Mouse (Mus musculus) hematopoietic stem cell, adult 5-6 weeks (primary cell): ENCODE measurements around the gene Ecel1. TPM values are rescaled to one million over a fixed set of nuclear protein-coding genes. Genes with fewer than 3 reads are reported as not detected.

Experiments
- ATAC-seq, 2 experiments: fragments of 125-278 bp in 1 of 2; replicated peaks in 1 of 2; 2 replicates each; pipeline ENCODE4 v1.8.0; 2016 to 2017; ENCODE audit warnings: inconsistent platforms in 2 of 2, mild to moderate bottlenecking in 2 of 2, moderate number of reproducible peaks in 2 of 2, low read depth in 1 of 2, moderate TSS enrichment in 1 of 2; ENCODE audit not compliant: low FRiP score in 2 of 2, poor library complexity in 2 of 2, severe bottlenecking in 2 of 2, insufficient read depth in 1 of 2, low TSS enrichment in 1 of 2
- total RNA-seq: library from RNA; stranded (forward); fragments of 172-1452, 232-1000 nt; gene quantifications from 2 replicates; pipeline ENCODE4 v1.2.3, GENCODE M21; 2017

Ecel1 gene
- total RNA-seq, 1 experiment from 2014 or later: not detected

DNA sequence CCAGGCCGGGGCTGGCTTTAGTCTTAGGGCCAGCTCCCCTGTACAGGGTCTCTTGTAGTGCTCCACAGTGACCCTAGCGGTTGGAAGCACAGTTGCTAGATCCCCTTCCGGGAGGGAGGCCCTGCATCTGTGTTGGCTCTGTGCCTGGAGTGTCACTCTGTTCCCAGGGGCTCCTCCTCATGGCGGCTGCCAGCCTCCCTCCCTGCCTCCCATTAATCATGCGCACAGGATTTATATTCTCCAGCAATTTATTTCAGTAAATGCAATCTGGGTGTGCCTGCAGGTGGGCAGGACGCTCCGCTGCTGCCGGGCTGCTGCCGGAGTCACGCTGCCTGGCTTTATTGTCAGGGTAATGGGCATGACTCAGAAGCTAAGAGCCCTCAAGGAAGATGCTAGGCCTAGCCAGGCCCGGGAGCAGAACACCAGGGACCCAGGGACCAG is 19.6 kb upstream of the Ecel1 start:
- ATAC-seq: peak; percentile 73 to 80

DNA sequence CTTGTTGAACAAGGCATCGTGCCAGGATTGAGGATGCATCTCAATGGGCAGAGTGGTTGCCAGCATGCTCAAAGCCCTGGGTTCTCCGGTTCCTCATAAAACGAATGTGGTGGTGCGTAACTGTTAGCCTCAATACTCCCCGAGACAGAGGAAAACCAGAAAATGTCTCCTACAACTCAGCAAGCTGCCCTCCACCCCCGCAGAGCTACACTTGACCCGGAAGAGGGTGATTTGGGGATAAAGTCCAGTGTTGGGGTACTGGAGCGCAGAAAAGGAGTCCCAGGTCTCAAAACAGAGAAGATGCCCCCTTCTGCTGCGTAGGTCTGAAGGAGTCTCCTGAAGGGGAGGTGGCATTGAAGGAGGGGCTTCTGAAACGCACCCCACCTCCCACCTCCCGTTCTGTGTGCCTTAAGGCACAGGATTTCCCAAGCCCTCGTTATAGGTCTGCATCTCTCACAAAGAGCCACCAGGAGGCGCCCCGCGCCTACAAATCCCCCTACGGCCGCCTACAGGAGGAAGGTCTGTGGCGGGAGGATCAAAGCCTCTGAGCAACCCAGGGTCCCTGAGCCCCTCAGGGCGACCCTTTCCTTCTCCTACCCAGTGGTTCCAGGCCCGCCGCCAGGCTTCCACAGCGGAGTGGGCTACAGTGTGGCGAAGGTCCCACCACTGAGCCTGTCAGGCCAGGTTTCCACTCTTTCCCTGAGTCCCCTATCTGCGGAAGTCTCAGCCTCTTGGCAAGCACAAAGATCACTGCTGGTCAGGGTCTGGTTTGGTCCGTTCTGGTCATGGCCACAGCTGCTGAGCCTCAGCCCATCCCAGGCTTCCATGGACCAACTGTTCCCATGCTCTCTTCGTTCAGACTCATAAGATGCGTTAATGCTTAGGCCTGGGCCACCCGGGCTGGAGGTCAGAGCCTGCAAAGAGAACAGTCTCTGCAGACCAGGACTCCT is 18.0 kb upstream of the Ecel1 start:
- ATAC-seq: peak in 1 of 2 experiments; percentile 51; a peak in 2 of 4 replicates

DNA sequence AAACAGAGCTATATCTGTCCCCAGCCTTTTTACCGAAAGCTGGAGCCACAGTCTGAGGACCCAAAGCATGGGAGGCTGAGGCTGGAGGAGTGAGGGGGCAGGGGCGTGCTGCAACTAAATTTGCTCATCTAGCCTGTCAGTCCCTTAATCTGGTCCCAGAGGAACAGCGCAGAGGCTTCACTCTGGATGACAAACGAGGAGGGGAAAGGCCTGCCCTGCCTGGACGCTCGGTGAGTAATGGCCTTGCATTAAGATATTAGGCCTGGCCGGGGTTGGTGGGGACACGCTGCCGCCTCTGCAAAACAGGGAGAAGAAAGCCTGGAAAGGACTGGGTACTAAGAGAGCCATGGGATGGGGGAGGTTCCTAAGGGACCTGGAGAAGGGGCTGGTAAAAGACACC is 16.0 kb upstream of the Ecel1 start:
- ATAC-seq: no peak

DNA sequence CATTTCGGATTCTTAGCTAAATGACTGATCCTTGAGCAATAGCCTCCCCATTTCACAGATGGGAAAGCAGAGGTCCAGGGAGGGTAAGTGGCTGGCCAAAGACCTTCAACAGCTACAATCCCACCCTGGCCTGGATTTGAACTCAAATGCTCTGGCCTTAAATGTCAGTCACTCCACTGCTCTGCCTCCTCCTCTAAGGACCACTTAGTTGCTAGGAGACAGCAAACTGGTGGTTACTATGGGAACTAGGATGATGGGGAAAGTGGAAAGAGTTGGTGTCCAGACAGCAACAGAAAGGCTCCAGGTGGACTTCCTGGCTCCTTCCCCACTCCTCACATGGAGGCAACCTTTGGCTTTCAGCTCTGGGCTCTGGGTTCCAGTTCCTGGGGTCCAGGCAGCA is 15.0 kb upstream of the Ecel1 start:
- no peak for ATAC-seq

DNA sequence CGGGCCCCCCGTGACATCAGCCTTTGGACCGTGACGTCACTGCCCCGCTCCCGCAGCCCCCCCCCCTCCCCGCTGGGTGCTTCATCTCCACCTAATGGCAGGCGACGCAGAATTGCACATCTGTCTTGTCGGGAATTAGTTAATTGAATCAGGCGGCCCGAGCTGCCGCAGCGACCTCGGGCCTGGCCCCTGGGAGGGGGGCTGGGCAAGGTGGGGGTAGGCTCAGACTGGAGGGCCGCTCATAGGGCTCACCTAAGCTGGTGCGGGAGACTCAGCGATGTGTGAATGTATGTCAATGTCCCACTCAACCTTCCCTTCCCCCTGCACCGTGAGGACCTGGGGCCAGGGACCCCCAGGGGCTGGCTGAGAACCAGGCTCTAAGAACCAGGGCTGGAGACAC is 14.1 kb upstream of the Ecel1 start:
- no peak for ATAC-seq

DNA sequence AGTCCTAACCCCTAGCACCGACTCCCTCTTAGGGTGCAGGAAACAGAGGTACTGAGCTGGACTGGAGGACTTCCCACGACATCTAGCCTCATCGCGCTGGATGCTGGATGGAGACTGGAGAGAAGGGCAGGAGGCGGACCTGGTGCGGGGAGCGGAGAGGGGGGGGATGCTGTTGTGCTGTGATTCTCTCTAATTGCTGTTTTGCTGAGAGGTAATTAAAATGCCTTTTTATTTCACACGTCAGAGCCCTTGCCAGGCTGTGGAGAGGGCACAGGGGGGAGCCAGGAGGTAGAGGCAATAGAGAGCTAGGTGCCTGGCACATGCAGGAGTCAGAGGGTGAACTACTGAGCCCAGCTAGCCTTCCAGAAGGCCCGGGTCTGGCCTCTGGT is 8.5 kb upstream of the Ecel1 start:
- ATAC-seq: no peak

DNA sequence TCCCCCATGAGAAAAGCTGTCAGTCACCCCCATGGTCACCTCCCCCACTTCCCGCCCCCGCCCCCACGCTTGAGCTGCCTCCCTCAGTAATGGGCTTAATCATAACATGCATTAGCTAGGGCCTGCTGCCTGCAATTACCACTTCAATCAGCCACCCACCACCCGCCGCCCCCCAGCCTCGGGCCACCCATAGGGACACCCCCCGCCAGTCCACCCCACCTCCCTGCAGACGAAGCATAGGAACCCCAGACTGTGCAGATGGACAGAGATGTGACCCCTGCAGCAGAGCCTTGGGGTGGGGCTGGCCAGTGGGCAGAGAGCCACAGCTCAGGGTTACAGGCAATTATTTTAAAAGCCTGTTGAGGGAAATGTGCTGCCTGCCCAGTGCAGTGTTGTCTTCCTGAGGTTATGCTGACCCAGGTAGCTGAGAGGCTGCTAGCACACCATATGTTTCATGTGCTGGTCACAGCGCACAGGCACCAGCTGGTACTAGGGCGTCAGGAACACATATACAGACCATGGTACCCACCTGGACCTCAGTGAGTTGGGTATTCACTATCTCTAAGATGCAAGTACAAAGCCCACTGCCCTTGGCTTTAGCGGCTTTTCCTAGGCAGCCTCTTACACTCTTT is 8.0 kb upstream of the Ecel1 start:
- no peak for ATAC-seq

DNA sequence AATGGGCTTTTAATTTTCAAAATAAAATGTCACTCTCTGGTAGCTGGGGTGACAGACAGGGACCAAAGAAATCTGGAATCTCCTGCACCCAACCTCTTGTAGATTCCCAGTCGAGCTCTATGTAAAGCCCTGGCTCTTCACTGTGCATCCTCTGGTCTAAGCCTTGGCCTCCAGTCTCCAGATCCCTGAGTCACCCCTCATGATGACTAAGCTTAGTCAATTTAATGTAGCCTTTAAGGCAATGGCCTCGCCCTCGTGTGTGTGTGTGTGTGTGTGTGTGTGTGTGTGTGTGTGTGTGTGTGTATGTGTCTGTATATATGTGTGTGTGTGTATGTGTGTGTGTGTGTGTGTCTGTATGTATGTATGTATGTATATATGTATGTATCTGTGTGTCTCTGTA is 3.1 kb upstream of the Ecel1 start:
- ATAC-seq: no peak

DNA sequence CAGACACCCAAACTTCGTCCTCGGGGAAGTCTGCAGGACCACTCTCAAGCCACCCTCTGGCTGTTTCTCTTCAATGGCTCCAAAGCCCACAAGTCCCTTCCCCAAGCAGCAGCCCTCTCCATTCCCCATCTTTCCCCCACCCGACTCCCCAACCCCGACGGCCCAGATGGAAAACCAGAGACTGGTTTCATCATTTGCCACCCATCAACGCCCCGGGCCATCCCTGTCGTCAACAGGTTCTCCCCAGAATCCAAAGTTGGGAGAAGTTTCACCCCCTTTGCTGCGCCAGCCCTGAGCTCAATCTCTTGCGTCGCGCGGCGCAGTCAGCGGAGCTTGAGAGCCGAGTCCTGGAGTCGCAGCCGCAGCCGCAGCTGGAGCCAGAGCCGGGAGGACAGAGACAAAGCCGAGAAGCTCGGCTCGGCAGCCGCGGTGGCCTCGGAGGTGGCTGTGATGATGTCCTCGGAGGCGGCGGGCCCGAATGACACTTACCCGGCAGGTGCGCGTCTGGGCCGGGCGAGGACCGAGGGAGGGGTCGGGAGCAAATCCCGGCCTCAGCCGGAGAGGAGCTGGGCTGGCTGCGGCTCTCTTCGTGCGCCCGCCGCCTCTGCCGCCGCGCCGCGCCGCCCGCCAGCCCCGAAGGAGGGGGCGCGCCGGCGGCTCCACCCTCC is 656 bp downstream of the Ecel1 start:
- ATAC-seq: no peak

DNA sequence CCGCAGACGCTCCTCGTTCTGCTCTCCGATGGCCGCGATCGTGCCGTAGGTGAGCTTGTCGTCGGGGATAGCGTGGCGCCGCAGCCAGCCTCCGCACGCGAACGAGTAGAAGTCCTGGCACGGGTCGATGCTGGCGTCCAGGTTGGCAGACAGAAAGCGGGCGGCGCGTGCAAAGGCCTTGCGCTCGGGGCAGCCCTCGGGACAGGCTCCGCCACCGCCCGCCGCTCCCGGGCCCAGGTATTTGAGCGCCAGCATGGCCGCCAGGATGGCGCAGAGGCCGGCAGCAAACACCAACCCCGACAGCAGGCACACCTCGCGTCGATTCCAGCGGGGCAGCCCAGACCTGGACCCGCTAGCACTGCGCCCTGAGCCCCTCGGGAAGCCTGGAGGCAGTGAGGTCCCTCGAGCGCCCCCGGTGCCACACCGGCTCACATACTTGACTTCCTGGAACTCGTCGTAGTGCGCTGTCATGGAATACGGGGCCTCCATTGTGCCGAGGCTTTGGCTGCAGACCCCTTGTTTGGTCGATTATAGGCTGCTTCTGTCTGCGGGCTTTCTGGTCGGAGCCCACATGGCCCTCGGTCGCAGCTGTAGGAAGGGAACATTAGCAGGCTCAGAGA is 1.7 kb downstream of the Ecel1 start:
- no peak for ATAC-seq

DNA sequence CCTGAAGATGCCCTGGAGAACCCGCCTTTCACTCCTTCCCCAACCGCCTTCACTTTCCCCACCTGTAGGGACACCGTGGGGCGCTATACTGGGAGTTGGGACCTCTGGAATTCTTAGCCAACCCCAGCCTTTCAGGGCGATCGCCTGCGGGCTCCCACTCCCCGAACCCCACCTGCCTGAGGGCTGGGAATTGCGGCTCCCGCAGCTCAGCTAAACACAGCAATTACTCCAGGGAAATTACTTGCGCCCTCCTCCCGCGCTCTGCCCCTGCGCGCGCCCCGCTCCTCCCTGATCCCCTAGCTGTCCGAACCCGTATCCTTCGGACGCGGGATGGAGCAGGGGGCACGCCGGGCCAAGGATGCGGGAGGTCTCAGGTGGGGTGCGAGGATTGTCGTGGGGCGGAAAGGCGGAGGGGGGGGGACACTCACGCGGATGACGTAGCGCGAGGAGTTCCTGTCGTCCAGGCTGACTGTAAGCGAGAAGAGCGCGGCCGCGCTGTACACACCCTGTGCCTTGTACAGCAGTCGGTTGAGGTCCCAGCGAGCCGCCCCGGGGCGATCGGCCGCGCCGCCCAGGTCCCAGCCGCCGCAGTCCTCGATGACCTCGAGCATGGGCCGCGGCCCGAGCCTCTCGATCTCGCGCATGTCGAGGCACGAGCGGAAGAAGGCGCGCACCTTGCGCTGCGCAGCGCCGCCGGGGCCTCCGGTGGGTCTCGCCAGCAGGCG is 2.4 kb downstream of the Ecel1 start:
- ATAC-seq: no peak

DNA sequence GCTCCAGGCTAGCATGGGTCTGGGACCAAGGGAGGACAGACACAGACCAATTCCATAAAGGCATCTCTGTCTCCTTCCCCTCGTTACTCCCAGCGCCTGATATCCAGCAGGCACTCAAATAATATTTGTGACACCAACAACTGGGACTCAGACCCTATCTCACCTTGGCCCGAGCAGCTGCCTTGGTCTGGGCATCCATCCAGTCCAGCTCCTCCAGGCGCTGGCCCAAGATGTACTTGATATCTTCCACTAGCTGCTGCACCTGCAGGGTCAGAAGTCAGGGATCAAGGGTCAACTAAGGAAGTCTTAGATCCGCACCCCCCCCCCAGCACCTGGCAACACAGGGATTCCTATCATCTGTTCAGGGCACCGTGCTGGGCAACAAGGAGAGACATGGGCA is 5.0 kb downstream of the Ecel1 start:
- no peak for ATAC-seq

DNA sequence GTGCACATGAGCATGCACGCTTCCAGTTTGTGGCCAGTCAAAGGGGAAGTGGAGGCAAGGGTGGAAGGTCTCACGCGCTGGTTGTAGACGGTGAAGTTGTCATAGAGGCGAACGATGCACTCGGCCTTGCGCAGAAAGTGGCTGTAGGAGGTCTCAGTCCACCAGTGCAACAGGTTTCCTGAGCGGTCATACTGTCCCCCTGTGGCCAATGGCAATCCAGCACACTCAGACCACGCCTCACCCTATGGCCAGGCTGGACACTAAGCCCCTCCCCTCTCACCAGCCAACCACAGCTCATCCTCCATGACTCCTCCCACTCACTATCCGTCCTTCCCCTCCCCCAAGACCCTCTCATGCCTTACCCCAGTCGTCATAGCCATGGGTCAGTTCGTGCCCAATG is 6.9 kb downstream of the Ecel1 start:
- ATAC-seq: 0 out of 4 replicates have a peak, but pooled peaks of 1 of the 2 experiments have one; percentile 47

DNA sequence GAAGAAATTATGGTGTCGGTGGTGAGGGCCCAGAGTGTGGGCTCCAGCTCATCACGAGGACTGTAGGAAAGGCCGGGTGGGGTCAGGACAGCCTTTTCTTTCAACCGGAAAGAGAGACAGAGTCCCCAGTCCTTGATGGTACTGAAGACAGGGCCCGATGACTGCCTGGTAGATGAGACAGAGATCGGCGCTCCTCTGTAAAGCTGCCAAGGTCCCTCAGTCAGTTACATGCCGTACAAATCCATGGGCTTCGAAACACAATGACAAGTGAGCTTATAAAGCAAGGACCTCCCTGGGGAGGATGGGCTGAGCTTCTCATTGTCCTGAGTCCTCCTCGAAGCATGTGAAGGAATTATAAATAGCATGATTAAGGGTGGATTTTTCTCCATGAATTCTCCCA is 13.2 kb downstream of the Ecel1 start:
- ATAC-seq: no peak

DNA sequence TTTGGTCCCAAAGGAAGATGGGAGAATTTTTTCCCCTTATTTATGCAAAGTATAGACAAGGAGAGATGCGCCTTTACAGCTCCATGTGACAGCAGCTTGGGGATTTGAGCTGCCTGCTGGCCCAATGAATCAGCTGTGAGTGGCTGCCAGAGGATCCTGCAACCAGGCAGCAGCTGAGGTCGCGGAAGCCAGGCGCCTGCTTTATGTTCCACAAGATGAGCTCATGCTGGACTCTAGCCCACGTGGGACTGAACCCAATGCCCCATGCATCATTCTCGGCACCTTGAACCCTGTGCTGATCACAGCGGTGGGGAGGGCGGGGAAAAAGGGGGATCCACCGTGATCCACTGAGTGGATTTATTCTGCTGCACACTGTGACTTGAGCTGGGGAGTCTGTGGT is 13.9 kb downstream of the Ecel1 start:
- ATAC-seq: no peak

DNA sequence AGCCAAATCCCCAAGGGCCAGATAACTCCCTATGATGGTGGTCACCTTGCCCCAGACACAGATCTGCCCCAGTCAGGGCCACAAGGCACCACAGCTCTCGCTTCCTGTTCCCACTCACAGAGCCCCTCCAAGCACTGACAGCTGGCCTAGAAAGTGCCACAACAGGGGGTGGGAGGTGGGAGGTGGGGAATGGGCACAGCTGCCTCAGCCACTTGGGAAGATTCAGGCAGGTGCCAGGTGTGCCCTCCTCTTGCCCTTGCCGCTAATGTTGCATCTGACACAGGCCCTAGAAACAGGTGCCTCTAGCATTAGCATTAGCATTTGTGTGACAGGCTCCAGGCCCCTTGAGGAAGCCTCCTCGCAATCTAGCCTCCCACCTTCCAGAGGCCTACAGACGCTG is 14.8 kb downstream of the Ecel1 start:
- no peak for ATAC-seq

DNA sequence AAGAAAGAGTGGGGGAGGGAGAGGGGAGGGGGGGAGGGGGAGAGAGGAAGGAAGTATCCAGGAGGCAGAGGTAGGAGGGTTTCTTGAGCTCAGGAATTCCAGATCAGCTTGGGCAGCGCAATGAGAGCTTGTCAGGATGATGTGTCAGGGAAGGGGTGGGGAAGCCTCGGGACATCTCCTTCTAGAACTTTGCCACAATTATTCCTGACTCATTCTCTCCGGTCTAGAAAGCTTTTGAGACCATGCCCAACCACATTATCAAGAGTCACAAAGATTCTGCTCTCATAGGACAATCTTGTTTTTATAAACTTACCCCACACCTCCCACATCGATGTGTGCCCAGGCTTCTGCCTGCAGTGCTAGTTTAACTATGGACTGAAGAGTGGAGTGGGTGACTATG is 24.5 kb downstream of the Ecel1 start:
- no peak for ATAC-seq
